Mouse (Mus musculus) heart, embryonic 16.5 days (tissue): ENCODE results near the gene Gm28048. TPM values are rescaled to one million over a fixed set of nuclear protein-coding genes. Genes with fewer than 3 reads are reported as not detected.

Source experiments
- ATAC-seq: fragments of 200-750 bp; cut with Nextera tagmentation; replicated peaks from 2 replicates; pipeline ENCODE4 v1.8.0; 2017; ENCODE audit warnings: moderate number of reproducible peaks; ENCODE audit not compliant: insufficient read depth, low FRiP score; ENCODE audit errors: extremely low read depth
- H3K27ac ChIP-seq: fragments of 300-500 bp; sonication (generic); 2 replicates; pipeline ENCODE4 v1.5.1; 2014; ENCODE audit warnings: mild to moderate bottlenecking, low read length, control low read depth, moderate library complexity
- H3K27me3 ChIP-seq: fragments of 300-500 bp; sonication (generic); 2 replicates; pipeline ENCODE4 v1.6.1; 2014; ENCODE audit warnings: low read length, mixed read lengths; ENCODE audit not compliant: control insufficient read depth, insufficient read depth
- H3K36me3 ChIP-seq: fragments of 300-500 bp; sonication (generic); 2 replicates; pipeline ENCODE4 v1.6.1; 2014; ENCODE audit not compliant: control insufficient read depth, insufficient read depth
- H3K4me1 ChIP-seq: fragments of 300-500 bp; sonication (generic); 2 replicates; pipeline ENCODE4 v1.6.1; 2014; ENCODE audit warnings: low read length, mixed read lengths; ENCODE audit not compliant: control insufficient read depth, insufficient read depth
- H3K4me2 ChIP-seq: fragments of 300-500 bp; sonication (generic); 2 replicates; pipeline ENCODE4 v1.6.1; 2014; ENCODE audit warnings: low read depth, mild to moderate bottlenecking, control low read depth, low read length
- H3K4me3 ChIP-seq: fragments of 300-500 bp; sonication (generic); 2 replicates; pipeline ENCODE4 v1.5.1; 2014; ENCODE audit warnings: mild to moderate bottlenecking, control low read depth, low read length
- H3K9ac ChIP-seq: fragments of 300-500 bp; sonication (generic); 2 replicates; pipeline ENCODE4 v1.6.1; 2014; ENCODE audit warnings: low read length, control low read depth
- H3K9me3 ChIP-seq: fragments of 300-500 bp; sonication (generic); replicated peaks from 2 replicates; pipeline ENCODE4 v1.6.1; 2016; ENCODE audit warnings: low read length; ENCODE audit not compliant: control insufficient read depth
- WGBS: fragments of 180-500 bp; shearing (Covaris S2); extraction: QIAGEN DNeasy Blood & Tissue Kit; methylation state at CpG from one replicate; pipeline ENCODE4 v1.1.7; 2014; 5-methylcytosine and 5-hydroxymethylcytosine counted together
- polyA plus RNA-seq: library from polyadenylated mRNA; unstranded; fragments of >200 nt; fragmentation: Nextera tagmentation; extraction: Ambion mirVana; gene quantifications from 2 replicates; pipeline ENCODE4 v1.2.1, GENCODE M21; 2015

Gene Gm28048
- polyA plus RNA-seq, 1 experiment from 2014 or later: 15.8 TPM

DNA sequence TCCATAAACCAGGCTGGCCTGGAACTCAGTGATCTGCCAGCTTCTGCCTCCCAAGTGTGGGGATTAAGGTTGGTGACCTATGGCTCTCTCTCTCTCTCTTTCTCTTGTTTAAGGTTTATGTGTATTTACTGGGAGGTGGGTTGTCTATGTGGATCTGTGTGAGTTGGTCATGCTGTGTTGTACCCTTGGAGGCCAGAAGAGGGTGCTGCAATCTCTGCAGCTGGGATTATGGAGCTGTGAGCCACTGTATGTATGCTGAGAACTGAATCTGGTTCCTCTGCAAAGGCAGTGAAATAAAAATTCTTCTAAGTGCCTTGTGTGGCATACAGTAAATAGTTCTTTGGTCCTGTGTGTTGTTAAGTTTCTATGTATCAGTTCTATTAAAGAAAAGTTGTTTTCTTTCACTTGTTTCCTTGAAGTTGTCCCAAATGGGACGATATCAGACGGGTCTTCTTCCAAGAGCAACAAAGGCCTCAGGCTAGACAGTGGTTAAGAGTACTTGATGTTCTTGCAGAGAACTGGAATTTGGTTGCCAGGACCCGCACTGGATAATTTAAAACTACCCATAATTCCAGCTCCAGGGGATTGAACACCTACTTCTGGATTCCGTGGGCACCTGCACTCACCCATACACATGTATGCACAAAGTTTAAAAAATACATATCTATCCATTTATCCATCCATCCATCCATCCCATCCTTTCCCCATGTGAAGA is 31.8 kb upstream of the Gm28048 start:
- Histone ChIP-seq H3K4me1 (no peaks in the 10 kb centered on the region), H3K4me2 (no peak overlapping the region), H3K27me3 (no peaks in the 10 kb centered on the region), H3K36me3 (no peaks in the 10 kb centered on the region), H3K4me3 (no peak overlapping the region), H3K9ac (no peak overlapping the region), H3K27ac (no peak overlapping the region), H3K9me3 (no peaks in the 10 kb centered on the region)
- no peak for ATAC-seq
- WGBS: 84% methylated on average over 4 of the region's 4 CpGs

DNA sequence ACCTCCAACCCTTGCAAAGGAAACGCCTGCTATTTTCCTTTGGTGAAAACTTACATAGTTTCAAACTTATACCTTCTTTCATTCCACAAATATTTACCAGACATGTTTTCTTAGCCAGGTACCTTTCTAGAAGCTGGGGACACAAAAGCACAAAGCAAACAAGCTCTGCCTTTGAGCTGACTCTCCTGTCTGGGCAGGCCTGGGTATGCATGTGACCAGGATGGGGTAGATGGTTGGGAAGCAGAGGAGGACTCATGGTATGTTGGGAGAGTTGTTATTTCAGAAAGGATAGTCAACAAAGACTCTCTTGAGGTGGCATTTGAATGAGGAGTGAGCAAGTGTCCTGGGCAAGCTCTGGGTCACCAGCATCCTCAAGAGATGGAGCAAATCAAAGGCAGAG is 31.2 kb upstream of the Gm28048 start:
- H3K9ac ChIP-seq: no peak overlapping the region
- no peak overlapping the region for H3K4me3 ChIP-seq
- no peak for ATAC-seq
- H3K27ac ChIP-seq: no peak overlapping the region
- H3K27me3 ChIP-seq: no peaks in the 10 kb centered on the region
- WGBS: 80% methylated on average over 1 of the region's 1 CpGs
- H3K4me1 ChIP-seq: no peaks in the 10 kb centered on the region
- no peaks in the 10 kb centered on the region for H3K36me3 ChIP-seq
- no peak overlapping the region for H3K4me2 ChIP-seq
- H3K9me3 ChIP-seq: no peaks in the 10 kb centered on the region

DNA sequence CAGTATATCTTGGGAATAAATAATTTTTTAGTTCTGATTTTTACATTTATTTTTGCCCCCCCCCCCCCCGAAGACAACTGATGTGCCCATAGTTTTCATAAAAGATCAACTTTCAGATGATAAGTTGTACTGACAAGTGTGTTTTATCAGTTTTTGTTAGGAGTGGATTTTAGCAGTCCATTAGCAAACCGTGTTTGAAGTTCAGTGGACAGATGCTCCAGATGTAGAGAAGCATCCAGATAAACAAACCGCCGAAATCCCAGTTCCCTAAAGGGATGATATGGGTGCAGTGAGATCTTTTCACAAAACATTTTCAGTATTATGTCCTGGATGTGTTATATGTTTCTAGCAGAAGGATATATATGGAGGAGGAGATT is 26.9 kb upstream of the Gm28048 start:
- Histone ChIP-seq H3K4me2 (peak overlapping the region; percentile 75), H3K4me1 (no peaks in the 10 kb centered on the region; the same call in 1 of the 2 replicates), H3K9ac (peak overlapping the region; percentile 84), H3K36me3 (peaks cover 9% of the 10 kb centered on the region), H3K9me3 (no peaks in the 10 kb centered on the region), H3K4me3 (peak overlapping the region; percentile 69), H3K27ac (no peak overlapping the region), H3K27me3 (no peaks in the 10 kb centered on the region)
- no peak for ATAC-seq
- WGBS: 23% methylated on average over 4 of the region's 4 CpGs

DNA sequence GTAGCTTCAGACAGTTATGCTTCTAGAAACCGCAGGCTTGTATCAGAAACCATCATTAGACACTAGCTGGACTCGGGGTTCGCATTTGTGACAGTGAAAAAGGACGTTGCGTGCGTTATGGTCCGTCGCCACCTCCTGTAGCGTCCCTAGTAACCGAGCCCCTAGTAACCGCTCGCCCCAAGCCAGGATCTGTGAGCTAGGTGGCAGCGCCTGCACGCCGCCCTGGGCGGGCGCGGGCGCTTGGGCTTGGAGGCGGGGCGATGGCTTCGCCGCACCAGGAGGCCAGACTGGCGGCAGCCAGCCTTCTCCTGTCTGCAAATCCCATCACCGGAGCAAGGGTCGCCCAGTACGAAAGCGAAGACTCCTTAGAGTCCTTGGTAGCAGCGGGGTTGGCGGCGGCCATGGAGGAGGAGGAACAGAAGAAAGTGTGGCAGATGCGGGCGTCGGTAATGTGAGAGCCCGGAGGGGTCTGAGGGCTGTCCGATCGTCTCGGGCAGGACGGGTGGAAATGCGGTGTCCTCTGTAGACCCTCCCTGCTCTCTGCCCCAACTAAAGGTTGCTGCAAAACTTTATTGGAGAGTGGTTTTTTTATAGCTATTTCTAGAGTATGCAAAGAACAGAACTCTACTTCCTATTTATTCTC is 26.4 kb upstream of the Gm28048 start:
- H3K4me2 ChIP-seq: peak overlapping the region; percentile 75
- H3K4me1 ChIP-seq: no peaks in the 10 kb centered on the region; the same call in 1 of the 2 replicates
- H3K4me3 ChIP-seq: peak overlapping the region; percentile 69
- H3K27me3 ChIP-seq: no peaks in the 10 kb centered on the region
- H3K9me3 ChIP-seq: no peaks in the 10 kb centered on the region
- peak overlapping the region; percentile 82 for H3K27ac ChIP-seq
- peak overlapping the region; percentile 84 for H3K9ac ChIP-seq
- ATAC-seq: peak; percentile 95
- under 1% methylated on average over 40 of the region's 40 CpGs for WGBS
- H3K36me3 ChIP-seq: peaks cover 14% of the 10 kb centered on the region

DNA sequence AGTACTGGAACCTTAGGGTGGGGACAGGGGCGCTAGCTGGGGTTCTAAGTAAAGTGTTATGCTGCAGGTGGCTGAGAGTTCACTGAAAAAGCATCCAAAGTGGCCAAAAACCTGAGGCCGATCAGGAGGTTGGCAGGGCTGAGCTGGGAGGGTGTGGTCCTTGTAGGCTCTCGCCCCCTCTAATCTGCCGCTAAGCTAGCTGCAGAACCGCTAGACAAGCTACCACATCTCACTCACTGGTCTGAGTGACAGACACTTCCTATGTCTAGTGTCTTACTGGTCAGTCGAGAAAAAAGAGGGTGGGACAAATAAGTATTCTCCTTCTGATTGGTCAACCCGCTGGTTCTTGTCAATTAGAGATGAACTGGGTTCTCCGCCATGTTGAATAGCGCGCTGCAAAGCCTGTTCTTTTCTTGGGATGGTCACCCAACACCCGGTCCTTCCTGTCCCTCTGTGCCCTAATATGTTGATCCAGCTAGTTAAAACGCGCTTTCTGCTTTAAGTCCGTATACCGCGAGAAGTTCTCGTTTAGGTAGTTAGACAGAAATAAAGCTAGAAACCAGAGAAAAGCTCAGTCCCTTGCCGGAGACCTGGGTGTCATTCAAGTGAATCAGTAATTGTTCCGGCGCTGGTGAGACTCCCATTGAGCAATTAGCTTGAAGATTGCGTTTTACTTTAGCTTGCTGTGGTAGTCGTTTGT is 25.7 kb upstream of the Gm28048 start, which contains the start of gene Fam161a:
Fam161a (plus strand) TSS at position 51 of the 700 bp plus-strand sequence.
- peak within 1 kb of the TSS; percentile 84 for H3K9ac ChIP-seq
- H3K36me3 ChIP-seq: peaks cover 15% of the 10 kb centered on the region
- ATAC-seq: peak; percentile 93
- peak within 1 kb of the TSS; percentile 69 for H3K4me3 ChIP-seq
- H3K27me3 ChIP-seq: no peaks in the 10 kb centered on the region
- peak within 1 kb of the TSS; percentile 82 for H3K27ac ChIP-seq
- under 1% methylated on average over 22 of the region's 22 CpGs for WGBS
- H3K9me3 ChIP-seq: no peaks in the 10 kb centered on the region
- peak within 1 kb of the TSS; percentile 75 for H3K4me2 ChIP-seq
- H3K4me1 ChIP-seq: no peaks in the 10 kb centered on the region; the same call in 1 of the 2 replicates

DNA sequence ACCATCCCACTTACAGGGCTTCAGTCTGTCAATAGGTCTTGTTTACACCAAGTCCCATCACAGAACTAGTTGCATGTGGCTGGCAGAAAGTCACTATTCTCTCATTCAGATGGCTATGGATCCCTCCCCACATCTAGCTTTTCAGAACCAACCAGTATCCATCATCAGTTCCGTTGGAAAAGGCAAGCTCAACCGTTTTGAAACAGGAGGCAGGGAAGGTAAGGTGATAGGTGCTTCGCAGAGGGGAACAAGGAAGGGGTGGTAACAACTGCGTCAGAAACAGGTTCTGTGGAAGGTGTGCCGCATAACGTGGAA is 25.2 kb upstream of the Gm28048 start:
- peak overlapping the region; percentile 69 for H3K4me3 ChIP-seq
- no peaks in the 10 kb centered on the region for H3K27me3 ChIP-seq
- no peaks in the 10 kb centered on the region for H3K9me3 ChIP-seq
- H3K9ac ChIP-seq: peak overlapping the region; percentile 51
- peak overlapping the region; percentile 30 for H3K27ac ChIP-seq
- peak overlapping the region; percentile 75 for H3K4me2 ChIP-seq
- WGBS: 6% methylated on average over 6 of the region's 6 CpGs
- no peak for ATAC-seq
- peaks cover 20% of the 10 kb centered on the region for H3K36me3 ChIP-seq
- no peaks in the 10 kb centered on the region; the same call in 1 of the 2 replicates for H3K4me1 ChIP-seq

DNA sequence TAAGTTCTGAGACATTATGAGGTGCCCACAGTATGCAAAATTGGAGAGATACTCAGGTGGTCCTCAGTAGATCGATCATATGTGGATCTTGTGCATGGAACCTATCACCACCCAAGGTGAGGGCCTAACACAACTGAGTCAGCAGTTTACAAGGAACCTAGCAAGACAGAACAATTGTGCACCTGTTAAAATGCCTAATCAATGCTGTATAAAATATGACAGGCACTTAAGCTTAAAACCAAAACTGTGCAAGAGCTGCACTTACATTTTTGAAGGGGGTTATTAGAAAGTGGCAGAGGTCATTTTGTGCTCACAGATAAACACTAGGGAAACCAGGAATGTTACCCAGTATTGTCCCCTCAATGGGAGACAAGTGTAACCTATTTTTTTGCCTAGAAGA is 23.4 kb upstream of the Gm28048 start:
- ATAC-seq: no peak
- Histone ChIP-seq H3K27me3 (no peaks in the 10 kb centered on the region), H3K9me3 (no peaks in the 10 kb centered on the region), H3K4me1 (no peaks in the 10 kb centered on the region; the same call in 1 of the 2 replicates), H3K9ac (no peak overlapping the region), H3K36me3 (peaks cover 36% of the 10 kb centered on the region), H3K4me2 (no peak overlapping the region), H3K27ac (no peak overlapping the region), H3K4me3 (no peak overlapping the region)
- WGBS: 87% methylated on average over 1 of the region's 1 CpGs

DNA sequence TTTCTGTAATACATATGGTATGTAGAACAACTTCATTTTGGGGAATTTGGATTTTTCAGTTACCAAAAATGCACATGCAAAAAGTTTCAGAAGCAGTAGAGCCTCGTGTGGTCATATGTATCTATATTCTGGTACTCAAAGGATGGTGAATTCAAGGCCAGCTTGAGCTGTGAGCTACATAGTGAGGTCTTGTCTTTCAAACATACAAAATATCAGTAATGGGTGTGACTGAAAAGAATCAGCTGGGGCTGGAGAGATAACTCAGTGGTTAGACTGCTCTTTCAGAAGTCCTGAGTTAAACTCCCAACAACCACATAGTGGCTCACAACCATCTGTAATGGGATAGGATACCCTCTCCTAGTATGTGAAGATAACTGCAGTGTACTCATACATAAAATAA is 16.4 kb upstream of the Gm28048 start:
- Histone ChIP-seq H3K4me2 (no peak overlapping the region), H3K9ac (no peak overlapping the region), H3K36me3 (peaks cover 70% of the 10 kb centered on the region), H3K4me3 (no peak overlapping the region), H3K27me3 (no peaks in the 10 kb centered on the region), H3K27ac (no peak overlapping the region), H3K4me1 (no peaks in the 10 kb centered on the region), H3K9me3 (no peaks in the 10 kb centered on the region)
- ATAC-seq: no peak
- 74% methylated on average over 1 of the region's 1 CpGs for WGBS

DNA sequence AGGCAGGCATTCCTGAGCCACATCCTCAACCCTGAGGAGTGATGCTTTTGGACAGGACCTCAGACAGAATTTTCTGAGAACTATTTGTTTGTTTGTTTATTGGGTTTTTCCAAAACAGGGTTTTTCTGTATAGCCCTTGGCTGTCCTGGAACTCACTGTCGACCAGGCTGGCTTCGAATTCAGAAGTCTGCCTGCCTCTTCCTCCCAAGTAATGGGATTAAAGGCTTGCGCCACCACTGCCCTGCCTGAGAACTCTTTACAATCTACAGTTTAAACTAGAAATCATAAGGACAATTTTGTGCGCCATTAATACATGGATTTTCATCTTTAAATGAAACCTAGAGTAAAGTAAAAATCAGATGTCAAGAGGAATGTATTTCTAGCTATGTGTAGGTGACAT is 13.6 kb upstream of the Gm28048 start:
- Histone ChIP-seq H3K9ac (no peak overlapping the region), H3K27me3 (no peaks in the 10 kb centered on the region), H3K36me3 (peaks cover 50% of the 10 kb centered on the region), H3K4me3 (no peak overlapping the region), H3K4me1 (peaks cover 11% of the 10 kb centered on the region), H3K4me2 (no peak overlapping the region), H3K27ac (no peak overlapping the region), H3K9me3 (no peaks in the 10 kb centered on the region)
- ATAC-seq: no peak
- WGBS: 96% methylated on average over 4 of the region's 4 CpGs
